Mouse (Mus musculus): ENCODE data around the gene Chid1. TPM values are rescaled to one million over a fixed set of nuclear protein-coding genes. Genes with fewer than 3 reads are reported as not detected.
A peak's percentile ranks its signal among the peaks of the same experiment; 100 is the strongest.

Chid1 gene
- total RNA-seq, 2 experiments from 2014 or later, result 59.2 to 72.0 TPM

DNA sequence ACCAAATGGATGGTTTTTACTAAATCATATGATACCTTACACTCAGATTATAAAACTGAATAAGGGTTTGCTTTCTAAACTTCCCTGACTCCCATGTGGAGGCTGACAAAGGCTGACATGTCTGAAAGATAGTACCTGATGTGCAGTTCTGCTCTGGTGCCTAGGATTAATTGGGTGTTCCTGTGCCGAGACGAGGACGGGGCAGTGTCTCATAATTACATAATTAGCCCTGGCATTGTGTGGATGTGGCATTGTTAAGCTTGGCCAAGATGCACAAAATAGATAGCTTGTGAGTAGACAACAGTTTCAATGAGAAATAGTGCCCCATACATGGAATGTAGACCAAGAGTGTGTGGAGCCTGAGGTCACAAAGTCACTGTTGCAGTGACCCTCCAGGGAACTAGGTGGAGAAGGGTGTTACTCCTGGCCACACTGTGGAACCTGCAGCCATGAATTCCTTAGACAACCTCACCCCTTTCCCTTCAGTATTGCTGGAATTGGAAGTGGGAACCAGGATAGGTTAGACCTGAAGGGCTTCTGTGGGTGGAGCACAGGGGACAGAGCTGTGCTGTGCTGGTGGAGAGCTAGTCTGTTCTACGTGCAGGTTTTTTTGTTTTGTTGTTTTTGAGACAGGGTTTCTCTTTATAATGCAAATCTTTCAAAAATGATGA, 31.1 kb upstream of the Chid1 start:
- intact Hi-C loops (cut with DNase I), result no loop called here
- no peak overlapping the region for H3K27ac ChIP-seq
- no peak for DNase-seq (ENCODE audit: extremely low spot score in 1 of 2, low spot score in 2 of 2)
- H3K4me3 ChIP-seq, result no peak overlapping the region
- TF ChIP-seq CTCF (IDR thresholded peaks at IDR 0.05), result no peak

DNA sequence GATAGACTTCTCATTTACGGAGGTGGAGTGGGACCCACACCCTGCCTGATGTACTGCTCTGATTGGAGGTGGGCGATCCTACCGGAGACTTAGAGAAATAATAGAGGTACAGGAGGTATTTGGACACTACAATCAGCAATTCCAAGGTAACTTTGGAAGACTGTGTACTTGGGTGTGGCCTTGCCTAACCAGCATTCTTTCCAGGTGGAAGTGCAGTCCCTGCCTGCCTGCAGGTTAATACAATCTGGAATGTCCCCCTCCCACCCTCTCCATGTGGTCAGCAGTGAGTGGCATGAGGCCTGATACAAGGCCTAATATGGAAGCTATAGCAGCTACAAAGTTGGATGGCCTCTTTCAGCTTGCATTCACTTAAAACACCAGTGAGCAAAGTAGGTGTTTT, 30.3 kb upstream of the Chid1 start:
- TF ChIP-seq CTCF (IDR thresholded peaks at IDR 0.05), result no peak
- DNase-seq (ENCODE audit: extremely low spot score in 1 of 2, low spot score in 2 of 2), result no peak
- intact Hi-C loops (cut with DNase I), result loop anchor here (2.0 kb wide), 1 partner anchor 37 kb away; no protein-coding TSS in a partner anchor
- no peak overlapping the region for H3K4me3 ChIP-seq
- H3K27ac ChIP-seq, result no peak overlapping the region

DNA sequence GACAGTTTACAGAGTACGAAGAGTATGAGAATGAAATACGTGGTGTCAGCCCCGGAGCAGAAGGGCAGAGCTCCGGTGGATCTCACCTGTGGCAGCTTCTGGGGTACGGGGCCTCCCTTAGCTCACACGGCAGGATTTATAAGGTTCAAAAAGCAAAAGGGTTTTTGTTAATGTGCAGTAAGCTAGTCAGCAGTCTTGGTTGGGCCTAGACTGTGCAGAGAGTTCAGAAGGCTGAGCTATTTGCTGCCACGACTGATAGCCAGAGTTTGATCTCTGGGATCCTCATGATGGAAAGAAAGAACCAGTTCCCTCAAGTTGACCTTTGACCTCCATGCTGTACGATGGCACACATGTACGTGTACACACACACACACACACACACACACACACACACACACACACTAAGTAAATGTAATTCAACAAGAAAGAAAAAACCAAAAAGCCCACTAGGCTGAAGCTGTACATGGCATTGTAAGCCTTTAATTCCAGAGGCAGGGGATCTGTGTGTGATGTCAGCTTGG, 29.7 kb upstream of the Chid1 start:
- TF ChIP-seq CTCF (IDR thresholded peaks at IDR 0.05), result no peak
- no peak for DNase-seq (ENCODE audit: extremely low spot score in 1 of 2, low spot score in 2 of 2)
- H3K27ac ChIP-seq, result peak overlapping the region; percentile 4; the same call in 1 of the 2 replicates
- no peak overlapping the region for H3K4me3 ChIP-seq
- intact Hi-C loops (cut with DNase I), result loop anchor here (2.0 kb wide), 1 partner anchor 37 kb away; no protein-coding TSS in a partner anchor

DNA sequence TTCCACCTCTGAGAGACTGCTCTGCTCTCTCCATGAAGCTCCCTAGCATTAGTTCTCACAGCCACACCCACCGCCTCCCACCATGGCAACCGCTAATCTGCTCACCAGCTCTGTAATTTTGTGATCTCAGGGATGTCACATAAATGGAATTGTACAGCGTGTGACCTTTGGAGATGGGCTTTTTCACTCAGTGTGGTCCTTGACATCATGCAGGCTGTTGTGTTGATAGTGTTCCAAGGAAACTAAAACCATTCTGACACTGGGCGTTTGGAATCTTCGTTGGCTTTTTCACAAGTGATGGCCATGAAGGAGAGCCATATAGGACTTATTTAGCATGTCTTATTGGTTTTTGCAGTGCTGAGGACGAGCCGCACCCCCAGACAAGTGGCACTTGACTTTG, 26.9 kb upstream of the Chid1 start:
- intact Hi-C loops (cut with DNase I), result no loop called here
- DNase-seq (ENCODE audit: extremely low spot score in 1 of 2, low spot score in 2 of 2), result no peak
- Histone ChIP-seq H3K4me3 (no peak overlapping the region), H3K27ac (no peak overlapping the region)
- TF ChIP-seq CTCF (IDR thresholded peaks at IDR 0.05), result no peak

DNA sequence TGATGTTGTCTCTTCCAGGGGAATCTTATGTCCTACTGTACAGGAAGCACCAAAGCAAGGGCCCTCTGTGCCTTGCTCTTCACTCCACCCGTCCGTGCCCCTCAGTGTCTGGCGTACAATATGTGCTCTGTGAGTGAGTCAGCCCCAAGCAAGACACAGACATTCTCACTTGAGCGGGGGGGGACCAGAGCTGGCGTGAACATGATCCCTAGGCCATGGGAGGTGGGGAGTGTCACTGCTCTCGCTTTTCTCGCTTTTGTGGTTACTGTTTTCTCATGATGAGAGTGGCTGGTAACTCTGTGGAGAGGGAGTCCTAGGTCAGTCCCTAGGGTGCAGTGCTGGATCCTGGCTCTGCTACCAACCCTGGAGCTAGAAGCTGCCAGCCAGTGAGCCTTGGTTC, 24.9 kb upstream of the Chid1 start:
- Histone ChIP-seq H3K4me3 (0 out of 2 replicates have a peak overlapping the region, but pooled peaks have one; percentile 7), H3K27ac (no peak overlapping the region)
- no peak for TF ChIP-seq CTCF (IDR thresholded peaks at IDR 0.05)
- DNase-seq (ENCODE audit: extremely low spot score in 1 of 2, low spot score in 2 of 2), result no peak
- intact Hi-C loops (cut with DNase I), result no loop called here

DNA sequence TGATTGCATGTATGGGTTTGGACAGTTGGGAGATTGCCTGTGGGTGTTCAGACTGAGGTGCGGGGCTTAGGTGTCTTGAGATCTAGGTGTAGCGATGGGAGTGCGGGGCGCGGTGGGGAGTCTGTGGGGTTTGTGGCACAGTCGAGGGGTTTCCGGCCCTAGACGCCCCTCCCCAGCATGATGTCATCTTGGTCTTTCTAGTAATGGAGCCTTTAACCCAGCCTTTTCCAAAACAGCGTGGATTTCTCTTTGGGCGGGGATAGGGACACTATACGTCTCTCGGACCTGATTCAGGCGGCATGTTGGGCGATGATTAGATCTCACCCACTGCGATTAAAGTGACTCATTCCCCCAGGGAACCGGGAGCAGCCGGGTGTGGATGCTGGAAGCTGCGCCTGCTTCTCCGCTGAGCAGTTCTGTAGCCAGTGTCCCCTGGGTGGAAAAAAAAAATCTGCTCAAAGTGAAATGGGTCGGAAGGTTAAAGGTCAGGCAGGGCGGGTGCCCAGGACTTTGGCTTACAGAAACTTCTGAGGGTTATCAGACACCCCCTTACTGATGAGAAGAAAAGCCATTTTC, 23.3 kb upstream of the Chid1 start:
- intact Hi-C loops (cut with DNase I), result no loop called here

DNA sequence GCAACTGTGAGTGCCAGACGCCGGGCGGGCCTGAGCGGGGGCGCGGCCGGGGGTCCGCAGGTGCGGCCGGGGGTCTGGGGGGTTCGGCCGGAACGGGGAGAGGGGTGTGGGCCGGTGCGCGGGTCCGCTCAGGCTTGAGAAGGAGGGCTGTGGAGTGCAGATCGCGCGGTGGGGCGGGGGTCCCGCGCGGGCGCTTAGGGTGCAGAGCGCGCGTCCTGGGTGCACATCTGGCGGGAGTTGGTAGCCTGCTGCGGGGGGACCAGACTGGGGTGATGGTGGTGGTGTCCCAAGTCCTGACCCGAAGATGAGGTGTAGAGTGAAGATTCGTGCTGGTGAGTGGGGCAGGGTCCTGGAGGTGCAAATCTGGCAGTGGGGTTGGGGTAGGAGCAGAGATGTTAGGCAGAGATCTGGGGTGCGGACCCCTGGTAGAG, 22.8 kb upstream of the Chid1 start:
- no peak for DNase-seq (ENCODE audit: extremely low spot score in 1 of 2, low spot score in 2 of 2)
- intact Hi-C loops (cut with DNase I), result no loop called here
- peak overlapping the region; percentile 96 for H3K4me3 ChIP-seq
- peak overlapping the region; percentile 91 for H3K27ac ChIP-seq
- no peak for TF ChIP-seq CTCF (IDR thresholded peaks at IDR 0.05)

More for the DNA sequence above, 23.3 kb upstream of the Chid1 start:
- Histone ChIP-seq H3K27ac (peak overlapping the region; percentile 91), H3K4me3 (peak overlapping the region; percentile 96)
- DNase-seq (ENCODE audit: extremely low spot score in 1 of 2, low spot score in 2 of 2), result peak; percentile 52 to 55
- TF ChIP-seq CTCF (IDR thresholded peaks at IDR 0.05), result no peak

DNA sequence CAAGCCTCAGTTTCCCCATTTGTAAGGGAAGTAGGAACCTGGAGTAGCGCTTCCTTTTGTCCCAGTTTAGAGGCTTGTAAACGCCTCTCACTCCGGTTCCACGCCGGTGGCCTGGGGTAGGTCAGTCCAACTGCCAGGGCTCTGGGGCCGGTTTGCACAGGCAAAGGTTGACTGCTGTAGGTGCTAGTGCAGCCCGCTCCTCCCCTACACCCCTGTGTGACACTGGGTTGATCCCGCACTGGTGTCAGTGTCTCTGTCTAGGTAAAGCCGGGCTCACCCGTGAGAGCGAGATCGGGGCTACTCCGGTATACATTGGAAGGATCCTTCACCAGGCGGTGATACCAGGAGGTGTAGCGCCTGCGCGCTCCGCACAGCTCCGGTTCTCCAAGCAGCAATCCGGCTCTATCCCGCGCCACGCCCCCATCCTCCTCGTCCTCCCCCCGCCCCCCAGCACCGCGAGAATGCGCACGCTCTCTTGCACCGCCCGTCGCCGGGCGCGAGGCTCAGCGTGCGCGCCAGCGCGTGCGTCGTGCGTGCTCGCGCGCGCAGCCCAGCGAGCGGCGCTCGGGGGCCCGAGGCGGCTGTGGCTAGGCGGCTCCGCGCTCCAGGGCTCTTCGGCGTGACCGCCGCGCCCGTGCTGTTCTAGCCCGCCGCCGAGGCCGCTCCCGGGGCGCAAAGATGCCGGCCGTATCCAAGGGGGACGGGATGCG, 22.2 kb upstream of the Chid1 start, which contains the start of gene Ap2a2:
Ap2a2 (plus strand) TSS at position 492 of the 710 bp plus-strand sequence.
- H3K27ac ChIP-seq, result peak within 1 kb of the TSS; percentile 91
- peak; percentile 86 to 89 for DNase-seq (ENCODE audit: extremely low spot score in 1 of 2, low spot score in 2 of 2)
- H3K4me3 ChIP-seq, result peak within 1 kb of the TSS; percentile 96
- intact Hi-C loops (cut with DNase I), result loop anchor here (2.0 kb wide), 1 partner anchor 21 kb away; no protein-coding TSS in a partner anchor
- peak; percentile 1 for TF ChIP-seq CTCF (IDR thresholded peaks at IDR 0.05)

DNA sequence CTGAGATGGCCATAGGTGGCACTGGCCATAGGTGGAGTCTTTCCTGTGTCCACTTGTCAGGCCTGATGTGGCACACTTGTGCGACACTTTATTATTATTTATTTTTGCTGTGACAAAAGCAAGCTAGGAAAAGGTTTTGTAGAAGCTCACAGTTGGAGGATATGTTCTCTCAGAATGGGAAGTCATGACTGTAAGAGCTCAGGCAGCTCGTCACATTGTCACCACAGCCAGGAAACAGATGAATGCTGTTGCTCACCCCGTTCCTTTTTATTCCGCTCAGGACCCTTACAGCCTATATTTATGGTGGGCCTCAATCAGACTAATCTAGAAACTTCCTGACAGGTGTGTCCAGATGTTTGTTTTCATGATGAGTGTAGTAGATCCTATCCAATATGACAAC, 20.8 kb upstream of the Chid1 start:
- Histone ChIP-seq H3K4me3 (no peak overlapping the region), H3K27ac (no peak overlapping the region)
- no peak for DNase-seq (ENCODE audit: extremely low spot score in 1 of 2, low spot score in 2 of 2)
- TF ChIP-seq CTCF (IDR thresholded peaks at IDR 0.05), result no peak
- intact Hi-C loops (cut with DNase I), result loop anchor here (2.0 kb wide), 1 partner anchor 20 kb away; no protein-coding TSS in a partner anchor

DNA sequence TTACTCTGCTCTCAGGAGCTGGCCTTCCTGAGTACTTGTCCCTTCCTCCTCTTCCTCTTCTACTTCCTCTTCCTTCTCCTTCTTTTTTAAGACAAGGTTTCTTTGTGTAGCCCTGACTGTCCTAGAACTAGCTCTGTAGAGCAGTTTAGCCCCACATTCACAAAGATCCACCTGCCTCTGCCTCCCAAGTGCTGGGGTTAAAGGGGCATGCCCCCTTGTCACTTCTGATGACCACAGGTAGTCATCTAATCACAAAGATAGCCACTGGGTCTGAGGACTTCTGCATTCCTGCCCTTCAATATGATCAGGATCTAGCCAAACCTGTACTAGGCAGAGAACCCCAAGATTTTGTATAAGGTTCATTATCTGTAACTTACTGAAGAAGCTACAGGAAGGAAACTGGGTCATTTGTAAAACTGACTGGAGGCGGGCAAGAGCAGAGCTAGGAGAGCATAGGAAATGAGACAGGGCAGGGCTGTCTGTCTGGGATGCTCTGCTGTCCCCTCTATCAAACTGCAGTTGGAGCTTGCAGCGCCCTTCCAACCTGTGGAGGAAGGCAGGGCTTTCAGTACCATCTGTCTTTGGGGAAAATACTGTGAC, 20.2 kb upstream of the Chid1 start:
- Histone ChIP-seq H3K27ac (no peak overlapping the region), H3K4me3 (no peak overlapping the region)
- no peak for DNase-seq (ENCODE audit: extremely low spot score in 1 of 2, low spot score in 2 of 2)
- no peak for TF ChIP-seq CTCF (IDR thresholded peaks at IDR 0.05)
- intact Hi-C loops (cut with DNase I), result loop anchor here (2.0 kb wide), 1 partner anchor 19 kb away; no protein-coding TSS in a partner anchor

DNA sequence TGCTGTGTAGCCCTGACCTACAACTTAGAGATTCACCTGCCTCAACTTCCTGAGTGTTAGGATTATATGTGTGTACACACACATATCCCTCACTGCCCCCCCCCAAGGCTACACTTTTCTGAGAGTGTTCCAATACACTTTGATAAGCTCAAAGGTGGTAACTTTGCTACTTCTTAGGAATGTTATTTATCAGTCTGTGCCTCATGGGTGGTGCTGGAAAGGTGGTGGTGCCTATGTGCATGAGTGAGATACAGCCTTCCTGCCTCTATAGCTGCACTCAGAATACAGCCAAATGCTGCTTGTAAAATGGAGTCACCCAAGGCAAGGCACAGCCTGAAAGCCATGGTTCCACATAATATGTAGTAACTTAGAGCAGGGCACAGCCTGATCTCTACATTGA, 19.3 kb upstream of the Chid1 start:
- no peak for TF ChIP-seq CTCF (IDR thresholded peaks at IDR 0.05)
- intact Hi-C loops (cut with DNase I), result no loop called here
- DNase-seq (ENCODE audit: extremely low spot score in 1 of 2, low spot score in 2 of 2), result no peak
- Histone ChIP-seq H3K4me3 (no peak overlapping the region), H3K27ac (no peak overlapping the region)

Data from left cerebral cortex, adult 2 months (tissue).